Mouse (Mus musculus) NIH3T3 (cell line): Measurements from ENCODE around the gene Rab6b.
A peak's percentile ranks its signal among the peaks of the same experiment; 100 is the strongest.

Experiments used
- DNase-seq: peaks from one replicate; pipeline ENCODE4 v3.0.0-alpha.2; 2012; ENCODE audit warnings: low read depth

Rab6b gene

DNA sequence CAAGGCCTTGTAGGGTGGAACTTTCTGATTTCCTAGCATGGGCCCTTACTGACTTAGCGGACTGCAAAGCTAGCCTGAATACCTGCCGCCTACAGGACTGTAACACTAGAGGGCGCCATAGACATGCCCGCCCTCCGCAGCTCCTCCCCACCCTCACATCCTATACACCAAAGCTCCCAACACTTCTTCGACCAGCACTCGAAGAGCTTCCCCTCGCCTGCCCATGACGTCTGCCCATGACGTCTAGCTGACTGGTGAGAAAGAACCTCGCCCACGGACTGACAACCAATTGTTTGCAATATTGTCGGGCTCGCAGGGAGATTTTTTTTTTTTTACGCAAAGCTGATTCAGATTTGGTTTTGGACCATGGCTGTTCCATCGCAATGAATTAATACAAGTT is 96.3 kb downstream of the Rab6b start:
- DNase-seq: peak; percentile 82

- no peak for DNase-seq
Measured at GRCm38 (mm10) chr9:103208802-103209423, 97.3 kb downstream of the Rab6b start.

DNA sequence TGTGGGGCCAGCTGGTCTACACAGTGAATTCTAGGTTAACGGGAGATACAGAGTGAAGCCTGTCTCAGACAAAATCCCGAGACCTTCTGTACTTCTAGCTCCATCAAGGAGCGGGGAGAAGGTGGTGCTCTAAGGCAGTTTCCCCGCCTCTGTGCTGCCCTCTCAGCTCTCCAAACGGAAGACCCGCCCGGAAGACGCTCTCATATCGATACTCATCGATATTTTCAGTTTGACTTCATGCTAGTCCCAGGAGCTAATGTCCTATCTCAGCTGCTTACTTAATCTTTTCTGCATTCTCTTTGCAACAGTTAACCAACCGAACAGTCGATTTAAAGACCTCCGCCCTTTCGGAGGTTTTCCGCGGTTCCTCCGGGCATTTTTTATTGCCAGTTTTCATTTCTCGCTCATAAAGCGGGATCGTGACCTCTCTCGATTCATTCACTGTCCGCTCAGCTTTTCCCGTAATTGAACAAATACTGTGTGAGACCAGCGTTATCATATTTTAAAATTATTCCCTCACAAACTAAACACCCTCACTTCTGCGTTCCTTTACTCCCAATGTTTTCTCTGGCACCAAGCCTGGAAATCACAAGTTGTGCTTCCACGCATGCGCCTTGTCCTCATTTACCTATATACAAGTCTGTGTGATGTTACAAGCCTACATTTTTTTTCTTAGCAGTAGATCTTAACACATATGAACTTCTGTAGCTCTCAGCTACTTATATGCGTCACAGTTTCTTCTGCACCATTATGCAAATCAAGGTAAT is 101.2 kb downstream of the Rab6b start:
- DNase-seq: peak; percentile 70

DNA sequence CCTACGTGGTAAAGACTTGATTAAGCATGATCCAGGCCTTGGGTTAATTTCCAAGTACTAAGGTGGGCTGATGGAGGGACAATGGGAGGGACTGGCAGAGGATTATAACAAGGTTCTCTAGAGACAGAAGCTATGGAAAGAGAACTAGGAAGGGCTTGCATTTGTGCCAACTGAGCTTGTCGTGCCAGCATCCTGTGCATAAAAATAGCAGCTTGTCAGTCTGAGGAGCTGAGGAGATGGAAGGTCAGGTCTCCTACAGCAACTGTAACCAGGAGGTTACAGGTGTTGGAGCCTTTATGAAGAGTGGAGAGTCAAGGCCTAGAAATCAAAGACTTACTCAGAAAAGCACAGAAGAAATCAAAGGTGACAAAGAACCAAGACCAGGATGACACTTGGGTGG is 102.0 kb downstream of the Rab6b start:
- peak; percentile 18 for DNase-seq

- no peak for DNase-seq
Measured at GRCm38 (mm10) chr9:103214281-103214680, 102.7 kb downstream of the Rab6b start.

DNA sequence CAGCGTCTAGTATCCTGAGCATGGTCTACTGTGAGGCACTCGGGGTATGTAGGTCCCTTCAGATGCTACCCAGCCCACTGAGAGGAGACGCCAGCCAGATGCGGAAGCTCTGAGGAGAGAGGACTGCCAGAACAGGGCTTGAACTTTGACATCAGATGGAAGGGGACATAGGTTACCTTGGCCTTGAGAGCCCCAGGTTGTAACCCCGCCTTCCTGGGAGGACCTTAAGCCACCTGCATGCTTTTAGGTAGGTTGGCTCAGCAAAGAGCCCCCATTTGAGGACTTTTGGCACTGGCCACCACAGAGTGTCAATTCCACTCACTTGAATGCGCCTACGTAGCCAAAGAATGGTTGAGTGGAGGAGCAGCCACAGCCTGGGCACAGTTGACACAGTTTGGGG is 113.1 kb downstream of the Rab6b start:
- DNase-seq: no peak

GRCm38 (mm10) chr9:103225464-103225863 is 113.9 kb downstream of the Rab6b start:
- DNase-seq: peak; percentile 47

DNA sequence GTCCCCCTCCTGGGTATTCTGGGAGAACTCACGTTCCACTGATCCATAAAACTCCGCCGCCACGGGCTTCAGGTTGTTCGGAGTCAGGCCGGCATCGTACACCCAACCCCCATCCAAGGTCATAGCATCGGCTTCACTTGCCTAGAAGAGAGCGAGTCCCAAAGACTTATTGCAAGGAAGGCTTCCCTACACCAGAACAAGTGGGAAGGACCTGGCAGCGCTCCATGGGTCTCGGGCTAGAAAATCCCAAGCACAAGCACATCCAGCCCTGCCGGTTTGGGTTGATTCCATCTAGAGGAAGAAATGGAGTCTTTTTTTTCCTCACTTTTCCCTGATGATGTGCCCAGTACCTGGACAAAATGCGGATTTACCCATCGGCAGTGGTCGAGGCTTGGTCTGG is 115.2 kb downstream of the Rab6b start:
- no peak for DNase-seq

DNA sequence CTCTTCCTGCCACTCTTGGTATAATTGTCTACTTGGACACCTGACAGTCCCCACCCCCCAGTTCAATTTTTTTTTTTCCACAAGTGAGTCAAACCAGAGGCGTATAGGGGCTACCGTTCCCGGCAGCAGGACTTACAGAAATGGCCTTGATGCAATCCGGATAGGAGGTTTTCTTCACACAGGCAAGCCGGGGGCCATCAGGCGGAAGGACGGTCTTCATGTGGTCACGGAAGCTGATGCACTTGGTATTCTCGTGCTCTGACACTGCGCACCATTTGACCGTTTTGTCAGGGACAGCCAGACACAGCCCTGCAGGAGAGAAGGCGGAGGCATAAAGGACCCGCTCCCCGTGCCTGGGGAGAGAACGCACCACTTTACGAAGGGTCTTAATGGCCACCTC is 116.2 kb downstream of the Rab6b start:
- DNase-seq: no peak

DNA sequence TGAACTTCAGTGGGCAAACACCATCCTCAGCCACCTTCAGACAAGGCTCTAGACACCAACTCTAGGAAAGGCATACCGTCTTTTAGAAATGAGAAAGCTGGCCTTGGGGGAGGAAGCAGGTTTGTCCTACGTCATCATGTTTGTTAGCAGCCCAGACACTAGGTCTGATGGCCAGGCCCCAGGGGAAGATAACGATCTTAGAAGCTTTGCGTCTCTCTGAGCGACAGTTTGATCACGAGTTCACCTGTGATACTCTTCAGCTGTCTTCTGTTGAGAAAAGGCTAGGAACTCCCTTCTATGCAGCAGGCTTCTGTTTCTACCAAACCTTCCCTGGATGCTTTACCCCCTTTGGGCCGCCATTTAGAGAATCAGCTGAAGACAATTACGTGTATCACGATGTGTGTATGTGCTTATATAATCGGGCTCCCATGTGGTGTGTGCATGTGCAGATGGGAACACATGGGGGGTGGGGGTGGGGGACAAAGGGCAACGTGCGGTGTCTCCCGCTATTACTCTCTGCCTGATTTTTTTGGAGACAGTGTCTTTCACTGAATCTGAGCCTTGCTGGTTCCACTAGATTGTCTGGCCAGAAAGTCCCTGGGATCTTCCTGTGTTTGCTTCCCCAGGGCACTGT is 116.9 kb downstream of the Rab6b start:
- no peak for DNase-seq

GRCm38 (mm10) chr9:103229037-103229867 is 117.7 kb downstream of the Rab6b start:
- no peak for DNase-seq

- no peak for DNase-seq
Measured at GRCm38 (mm10) chr9:103230151-103230951, 118.8 kb downstream of the Rab6b start, which contains the start of the genes Gm20425 and Trf. Gm20425 (minus strand) TSS chr9:103230307. Trf (minus strand) TSS chr9:103230444.

DNA sequence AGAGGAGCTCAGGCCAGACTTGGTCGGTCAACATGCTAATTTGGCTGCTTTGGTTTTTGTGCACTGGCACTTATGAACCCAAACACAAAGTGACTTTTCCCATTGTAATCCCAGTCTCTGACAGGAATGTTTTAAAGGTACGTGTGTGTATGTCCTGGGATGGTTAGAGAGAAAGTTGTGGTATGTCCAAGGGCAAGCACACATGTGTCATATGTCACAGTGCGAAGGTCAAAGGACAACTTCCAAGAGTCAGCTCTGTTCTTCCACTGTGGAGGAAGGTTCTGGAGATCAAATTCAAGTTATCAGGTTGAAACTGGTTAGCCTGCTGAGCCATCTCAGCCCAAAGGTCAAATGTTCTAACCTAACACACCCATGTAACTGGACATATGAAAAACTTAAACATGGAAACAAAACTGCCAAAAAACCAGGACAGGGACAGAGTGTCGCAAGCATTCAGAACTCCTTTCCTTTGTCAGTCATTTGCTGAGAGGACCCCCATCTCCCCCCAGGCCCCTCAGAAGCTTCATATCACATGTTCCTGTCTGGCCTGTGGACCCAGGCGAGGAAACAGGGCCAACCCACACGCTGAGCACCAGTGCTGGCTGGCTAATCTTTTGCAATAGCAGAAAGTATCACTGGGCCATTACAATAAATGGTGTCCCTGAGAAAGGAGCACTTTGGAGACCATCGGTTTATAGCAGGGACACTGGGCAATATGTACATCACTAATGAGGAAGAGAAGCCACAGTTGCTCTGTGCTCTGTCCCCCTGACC is 120.8 kb downstream of the Rab6b start:
- DNase-seq: no peak

DNA sequence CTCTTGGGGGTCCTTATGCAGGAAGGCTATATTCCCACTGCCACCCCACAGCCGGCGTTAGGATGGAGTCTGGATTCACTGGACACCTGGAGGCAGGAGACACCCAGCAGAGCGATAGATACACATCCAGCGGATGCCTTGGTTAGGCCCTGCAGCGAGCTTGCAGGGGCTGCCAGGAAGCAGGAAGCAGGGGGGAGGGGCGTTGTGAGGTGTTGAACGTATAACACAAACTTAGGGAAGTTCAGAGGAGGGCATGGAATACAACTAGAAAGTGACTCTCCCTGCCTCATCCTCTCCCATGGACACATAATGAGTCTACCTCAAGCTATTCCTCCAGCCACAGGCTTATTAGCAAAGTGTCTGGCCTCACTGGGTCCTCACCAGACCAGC is 121.4 kb downstream of the Rab6b start:
- no peak for DNase-seq

- peak; percentile 35 for DNase-seq
Measured at GRCm38 (mm10) chr9:103234059-103234458, 122.5 kb downstream of the Rab6b start.

- no peak for DNase-seq
Measured at GRCm38 (mm10) chr9:103234565-103235165, 123.1 kb downstream of the Rab6b start.
